Mouse (Mus musculus): ENCODE measurements around the gene Ccdc180.

Ccdc180 gene

DNA sequence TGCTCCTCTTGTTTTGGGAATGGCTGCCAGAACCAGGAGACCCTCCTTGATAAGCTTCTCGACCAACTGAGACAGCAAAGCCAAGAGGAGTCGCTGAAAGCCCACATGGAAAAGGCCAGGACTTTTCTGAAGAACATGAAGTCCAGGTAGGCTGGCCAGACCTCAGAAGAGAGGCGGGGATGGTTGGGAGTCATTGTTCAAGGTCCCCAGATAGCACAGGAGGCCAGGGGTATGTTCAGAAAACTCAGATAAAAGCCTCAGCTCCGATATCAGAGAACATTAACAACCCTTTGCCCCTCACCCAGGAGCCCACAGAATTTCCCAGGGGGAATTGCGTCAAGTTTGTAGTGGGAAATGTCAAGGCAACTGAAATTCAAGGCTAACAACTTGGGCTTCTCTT, 21.2 kb downstream of the Ccdc180 start:
- no peak for DNase-seq (ENCODE audit: low spot score in 2 of 2)

DNA sequence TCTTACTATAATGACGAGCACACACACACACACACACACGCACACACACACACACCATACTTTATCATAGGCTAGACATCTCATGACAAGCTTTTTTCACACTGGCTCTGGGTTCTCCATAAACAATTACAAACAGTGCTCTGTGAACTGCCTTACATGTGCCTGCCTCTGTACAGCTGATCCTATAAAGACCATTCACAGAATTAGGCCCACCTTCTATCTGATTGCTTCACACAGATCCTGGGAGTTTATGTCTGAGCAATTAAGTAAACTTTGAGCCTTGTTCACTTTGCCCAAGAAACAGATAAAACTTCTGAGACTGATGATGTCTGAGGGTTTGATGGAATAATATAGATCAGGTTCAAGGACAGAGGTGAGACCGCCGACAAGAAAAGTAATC, 21.8 kb downstream of the Ccdc180 start:
- no peak for DNase-seq (ENCODE audit: low spot score in 2 of 2)

DNA sequence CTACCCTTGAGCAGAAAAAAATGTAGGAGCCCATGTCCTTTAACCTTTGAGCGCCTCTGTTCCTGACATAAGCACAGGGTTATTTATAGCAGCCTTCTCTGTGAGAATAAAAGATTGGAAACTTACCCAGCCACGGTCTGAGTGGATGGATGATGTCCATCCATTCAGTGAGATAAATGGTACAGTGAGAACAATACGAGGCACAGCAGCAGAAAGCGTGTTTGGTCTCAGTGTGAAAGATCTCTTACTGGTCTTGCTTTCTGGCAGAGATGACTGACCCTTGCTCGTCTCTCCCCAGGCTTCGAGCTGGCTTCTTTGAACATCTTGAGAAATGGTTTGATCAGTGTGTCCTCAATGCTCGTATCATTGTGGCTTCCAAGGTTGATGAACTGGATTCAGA, 27.0 kb downstream of the Ccdc180 start:
- DNase-seq (ENCODE audit: low spot score in 2 of 2): no peak

DNA sequence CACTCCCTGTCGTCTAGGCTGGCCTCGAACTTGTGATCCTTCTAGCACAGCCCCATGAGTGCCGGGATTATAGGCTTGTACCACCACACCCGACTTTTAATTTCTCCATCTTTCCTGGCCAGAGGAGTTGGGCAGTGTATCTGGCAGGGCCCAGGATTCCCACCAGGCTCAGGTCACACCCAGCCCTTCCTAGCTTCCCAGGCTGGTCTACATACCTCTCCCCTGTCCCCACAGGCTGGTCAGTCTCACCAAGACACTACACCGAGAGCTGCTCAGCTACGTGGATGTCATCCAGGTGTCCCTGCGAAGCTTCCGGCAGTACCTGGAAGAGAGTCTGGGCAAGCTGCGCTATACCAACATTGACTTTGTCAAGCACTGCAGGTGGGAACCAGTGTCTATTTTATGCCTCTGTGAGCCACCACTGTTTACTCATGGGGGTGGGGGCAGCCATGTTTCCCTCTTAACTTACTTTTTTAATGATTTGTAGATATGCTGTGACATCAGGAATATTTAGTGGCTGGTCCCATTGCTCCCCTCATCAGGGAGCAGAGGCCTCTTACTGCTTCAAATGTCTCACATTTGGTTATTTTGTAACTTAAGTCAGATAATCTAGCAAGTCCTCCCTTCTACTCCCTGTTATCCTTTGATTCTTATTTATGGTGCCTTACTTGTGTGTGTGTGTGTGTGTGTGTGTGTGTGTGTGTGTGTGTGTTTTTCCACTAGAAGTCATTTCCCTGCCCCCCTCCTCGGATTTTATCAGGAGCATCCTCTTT, 31.7 kb downstream of the Ccdc180 start:
- DNase-seq (ENCODE audit: low spot score in 2 of 2): no peak

DNA sequence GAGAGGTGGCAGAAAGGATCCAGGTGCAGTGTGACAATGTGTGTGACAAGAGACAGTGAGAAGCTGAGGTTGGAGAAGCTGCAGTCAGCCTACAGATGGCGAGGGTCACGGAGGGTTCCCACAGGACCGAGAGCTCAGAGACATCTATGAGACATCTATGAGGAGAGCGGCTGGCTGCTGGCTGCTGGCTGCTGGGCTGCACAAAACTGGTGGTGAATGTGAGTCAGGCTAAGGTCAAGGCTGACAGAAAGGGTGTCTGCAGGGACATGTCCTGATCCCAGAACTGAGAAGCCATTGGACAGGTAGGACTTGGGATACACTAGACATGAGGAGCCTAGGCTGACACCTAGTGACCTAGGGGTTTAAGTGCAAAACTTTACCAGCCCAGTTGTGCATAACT, 33.9 kb downstream of the Ccdc180 start:
- DNase-seq (ENCODE audit: low spot score in 2 of 2): no peak

DNA sequence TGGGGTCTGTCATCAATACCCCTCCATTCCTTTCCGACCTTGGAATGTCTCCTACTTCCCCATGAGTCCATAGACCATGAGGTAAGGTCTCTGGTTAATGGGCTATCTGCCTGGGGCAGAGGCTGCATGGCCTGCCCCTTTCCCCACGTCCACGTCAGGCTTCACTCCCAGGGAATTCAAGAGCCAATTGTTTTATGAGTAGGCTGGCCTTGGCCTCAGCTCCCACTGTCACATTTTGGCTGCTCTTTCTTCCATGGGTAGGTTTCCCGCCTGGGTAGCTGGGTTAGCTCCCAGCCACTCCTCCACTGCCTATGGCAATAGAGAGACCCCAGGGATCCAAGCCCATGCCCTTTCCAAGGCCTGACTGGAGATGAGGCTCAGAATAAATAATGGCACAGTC, 38.5 kb downstream of the Ccdc180 start:
- no peak for DNase-seq (ENCODE audit: low spot score in 2 of 2)

DNA sequence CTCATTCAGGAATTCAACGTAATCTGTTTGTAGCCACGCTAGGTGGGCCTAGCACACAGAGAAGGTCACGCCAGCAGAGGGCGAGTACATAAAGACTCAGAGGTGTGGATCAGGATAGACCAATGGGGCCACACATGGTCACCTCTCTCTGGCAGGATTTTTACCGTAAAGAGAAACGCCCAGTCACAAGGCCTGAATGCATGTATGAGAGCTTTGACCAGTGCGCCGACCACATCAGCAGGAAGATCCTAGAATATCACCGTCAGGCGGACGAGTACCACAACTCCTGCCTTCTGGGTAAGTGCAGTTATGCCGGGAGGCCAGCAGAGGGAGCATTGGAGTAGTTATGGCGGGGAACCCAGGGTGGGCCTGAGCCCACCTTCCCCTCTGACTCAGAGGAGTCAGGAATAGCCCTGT, 51.5 kb downstream of the Ccdc180 start:
- no peak for DNase-seq (ENCODE audit: low spot score in 2 of 2)

DNA sequence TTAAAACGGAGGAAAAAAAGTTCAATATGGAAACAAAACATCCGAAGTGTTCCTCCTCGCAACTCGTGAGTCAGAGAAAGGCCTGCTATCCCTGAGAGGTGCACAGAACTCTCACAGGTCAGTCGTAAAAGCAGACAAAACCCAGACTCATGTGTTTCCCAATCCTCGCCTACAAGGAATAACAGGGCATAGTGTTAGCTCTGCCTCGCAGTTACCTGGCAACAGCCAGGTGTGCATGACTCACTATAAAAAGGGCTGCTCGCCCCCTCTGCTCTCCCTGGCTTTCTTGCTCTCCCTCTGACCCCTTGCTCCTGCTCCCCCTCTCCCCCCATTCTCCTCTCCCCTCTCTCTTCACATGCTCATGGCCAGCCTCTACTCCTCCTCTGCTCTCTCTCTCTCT, 57.6 kb downstream of the Ccdc180 start:
- DNase-seq (ENCODE audit: low spot score in 2 of 2): no peak

DNA sequence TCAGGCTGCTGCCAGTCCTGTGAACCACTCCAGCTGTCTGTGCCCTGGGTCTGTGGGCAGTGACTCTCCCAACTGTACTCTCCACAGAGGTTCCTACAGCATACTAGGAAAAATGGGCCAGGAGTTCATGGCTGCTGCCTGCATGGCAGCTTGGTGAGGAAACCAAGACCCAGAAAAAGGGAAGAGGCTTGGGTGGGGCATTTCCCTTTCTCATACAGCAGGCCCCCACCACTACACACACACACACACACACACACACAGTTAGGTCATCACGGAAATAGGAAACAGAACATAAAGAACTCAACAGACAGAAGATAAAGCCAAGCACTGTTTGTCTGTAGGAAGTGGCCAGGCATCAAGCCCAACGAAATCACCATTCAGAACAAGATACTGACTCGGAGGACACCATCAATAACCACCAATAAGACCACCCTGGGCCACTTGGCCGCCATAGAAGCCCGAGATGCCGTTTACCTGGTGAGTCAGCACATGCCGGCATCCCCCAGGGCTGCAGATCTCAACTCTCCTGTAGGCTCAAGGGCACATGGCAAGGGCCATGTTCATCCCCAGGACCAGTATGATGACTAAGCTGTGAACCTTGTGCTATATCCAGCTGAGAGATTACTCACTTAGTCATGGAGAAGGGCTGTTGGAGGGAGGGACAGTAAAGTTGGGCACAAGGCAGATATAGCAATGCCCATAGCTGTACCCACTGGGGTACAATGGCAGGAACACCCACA, 59.2 kb downstream of the Ccdc180 start:
- DNase-seq (ENCODE audit: low spot score in 2 of 2): no peak

DNA sequence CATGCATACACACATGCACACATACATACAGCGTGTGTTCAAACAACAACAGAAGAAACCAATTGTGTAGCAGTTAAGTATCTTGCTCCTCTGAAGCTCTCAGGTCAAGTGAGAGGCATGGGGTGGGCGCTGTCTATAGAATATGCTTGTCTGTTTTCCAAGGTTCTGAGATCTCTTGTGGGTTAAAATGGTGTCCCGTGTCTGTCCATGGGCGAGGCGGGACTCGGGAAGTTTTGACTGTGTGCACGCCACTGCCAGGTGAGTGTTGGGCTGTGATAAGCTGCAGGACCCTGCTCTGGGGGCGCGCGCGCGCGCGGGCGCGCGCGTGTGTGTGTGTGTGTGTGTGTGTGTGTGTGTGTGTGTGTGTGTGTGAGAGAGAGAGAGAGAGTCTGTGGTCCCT, 61.7 kb downstream of the Ccdc180 start:
- no peak for DNase-seq (ENCODE audit: low spot score in 2 of 2)

DNA sequence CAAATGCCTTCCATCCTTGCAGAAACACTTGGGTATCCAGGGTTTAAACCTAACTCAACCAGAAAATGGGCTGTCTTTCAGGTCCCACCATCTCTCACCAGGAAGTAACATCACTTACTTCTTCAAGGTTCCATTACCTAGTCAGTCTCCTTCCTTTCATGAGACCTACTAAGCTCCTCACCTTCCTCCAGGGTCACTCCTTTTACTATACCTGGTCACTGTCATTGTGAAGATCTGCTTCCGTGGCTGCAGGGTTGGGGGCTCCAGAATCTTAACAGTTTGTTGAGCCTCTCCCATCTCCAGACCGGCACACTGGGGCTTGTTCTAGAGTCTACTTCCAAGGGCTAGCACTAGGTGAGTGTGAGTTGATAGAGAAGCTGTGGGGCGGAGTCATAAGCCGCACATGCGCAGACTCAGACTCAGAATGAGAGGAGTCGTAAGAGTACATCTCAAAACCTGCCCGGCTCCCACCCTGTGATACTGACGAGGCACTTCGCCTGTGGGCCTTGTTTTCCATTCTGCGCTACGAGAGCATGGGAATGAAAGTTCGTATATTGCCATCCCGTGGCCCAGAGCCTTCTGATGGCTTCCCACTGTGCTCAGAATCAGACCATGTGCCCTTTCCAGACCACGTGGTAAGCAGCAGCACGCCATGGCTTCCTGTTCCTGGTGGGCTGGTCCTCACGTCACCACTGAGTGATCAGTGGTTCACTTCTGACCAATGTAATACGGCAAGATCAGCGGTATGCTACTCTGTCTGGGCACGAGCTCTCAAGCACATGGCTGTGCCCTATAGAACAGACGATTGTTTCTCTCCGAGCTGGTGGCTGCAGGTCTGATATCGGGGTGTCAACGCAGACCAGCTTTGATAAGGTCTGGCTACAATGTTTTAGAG, 63.2 kb downstream of the Ccdc180 start:
- no peak for DNase-seq (ENCODE audit: low spot score in 2 of 2)

DNA sequence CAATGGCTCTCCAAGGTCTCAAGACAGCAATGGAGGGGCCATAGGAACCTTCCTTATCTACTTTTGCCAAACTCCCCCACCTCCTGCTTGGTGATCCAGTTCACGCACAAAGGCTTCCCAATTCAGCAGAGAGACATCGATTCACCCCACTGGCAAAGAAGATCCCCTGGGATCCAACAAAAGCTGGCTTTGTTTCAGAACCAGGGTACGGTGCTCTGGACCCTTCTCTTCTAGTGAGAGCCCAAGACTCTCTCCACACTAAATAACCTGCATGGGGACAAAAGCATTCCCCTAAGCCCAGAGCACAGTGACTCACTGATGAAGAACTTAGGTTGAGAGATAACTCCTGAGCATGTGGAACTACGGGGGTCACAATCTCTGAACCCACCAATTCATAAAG, 65.1 kb downstream of the Ccdc180 start:
- DNase-seq (ENCODE audit: low spot score in 2 of 2): no peak

DNA sequence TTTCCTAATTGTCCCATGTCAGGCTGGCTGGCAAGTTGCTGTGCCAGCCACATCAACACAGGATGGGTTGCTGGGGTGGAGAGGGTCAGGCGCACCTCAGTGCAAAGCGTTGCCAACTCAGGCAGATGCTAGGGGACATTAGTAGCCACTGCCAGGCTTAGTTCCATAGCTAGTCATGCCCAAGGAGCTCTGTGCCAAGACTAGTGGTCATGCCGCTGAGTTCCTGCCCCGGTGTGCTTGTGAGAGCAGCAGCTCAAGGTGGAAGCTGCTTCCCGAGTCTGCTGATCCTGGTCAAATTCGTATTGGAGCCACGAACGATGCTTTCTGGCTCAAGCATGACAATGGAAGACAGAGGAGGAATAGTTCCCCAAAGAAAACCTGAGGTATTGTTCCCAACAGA, 66.0 kb downstream of the Ccdc180 start:
- no peak for DNase-seq (ENCODE audit: low spot score in 2 of 2)

DNA sequence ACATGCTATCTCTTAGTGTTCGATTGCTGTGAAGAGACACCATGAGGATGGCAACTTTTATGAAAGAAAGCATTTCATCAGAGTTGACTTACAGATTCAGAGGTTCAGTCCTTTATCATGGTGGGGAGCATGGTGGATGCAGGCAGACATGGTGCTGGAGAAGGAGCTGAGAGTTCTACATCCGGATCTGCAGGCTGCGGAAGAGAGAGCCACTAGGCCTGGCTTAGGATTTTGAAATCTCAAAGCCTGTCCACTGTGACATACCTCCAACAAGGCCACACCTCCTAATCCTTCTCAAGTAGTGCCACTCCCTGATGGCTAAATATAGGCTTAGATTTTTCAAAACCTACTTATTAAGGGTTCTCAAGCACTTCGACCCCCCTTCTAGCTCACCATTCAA, 66.6 kb downstream of the Ccdc180 start:
- DNase-seq (ENCODE audit: low spot score in 2 of 2): no peak

DNA sequence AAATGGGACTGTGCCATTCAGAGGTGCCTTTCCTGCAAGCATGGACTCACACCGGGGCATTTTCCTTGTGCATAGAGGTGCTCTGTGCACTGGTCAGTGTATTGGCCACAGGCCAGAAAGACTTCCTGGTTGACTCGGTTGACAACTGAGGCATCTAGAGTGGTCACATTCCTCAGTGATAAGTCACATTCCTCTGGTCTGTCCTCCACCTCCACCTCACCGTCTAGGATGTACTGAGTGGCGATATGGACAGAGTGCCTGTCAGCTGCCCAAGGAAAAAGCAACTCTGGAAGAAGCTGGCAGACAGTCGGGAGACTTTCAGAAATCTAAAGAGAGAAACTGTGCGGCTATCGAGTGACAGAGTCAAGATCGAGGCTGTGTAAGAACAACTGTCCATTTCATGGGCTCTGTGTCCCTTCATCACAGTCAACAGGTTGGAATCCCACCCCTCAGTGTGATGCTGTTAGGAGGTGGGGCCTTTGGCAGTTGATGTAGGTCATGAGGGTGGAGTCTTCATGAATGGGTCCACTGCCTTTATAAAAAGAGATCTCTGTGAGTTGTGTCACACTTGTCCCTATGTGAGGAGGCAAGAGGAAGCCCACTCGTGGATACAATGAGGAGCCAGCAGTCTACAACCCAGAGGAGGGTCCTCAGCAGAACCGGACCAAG, 74.8 kb downstream of the Ccdc180 start, which contains the start of gene Tdrd7:
Gene Tdrd7, plus strand, starts transcription at position 564 of the 669 bp plus-strand sequence.
- DNase-seq (ENCODE audit: low spot score in 2 of 2): no peak

DNA sequence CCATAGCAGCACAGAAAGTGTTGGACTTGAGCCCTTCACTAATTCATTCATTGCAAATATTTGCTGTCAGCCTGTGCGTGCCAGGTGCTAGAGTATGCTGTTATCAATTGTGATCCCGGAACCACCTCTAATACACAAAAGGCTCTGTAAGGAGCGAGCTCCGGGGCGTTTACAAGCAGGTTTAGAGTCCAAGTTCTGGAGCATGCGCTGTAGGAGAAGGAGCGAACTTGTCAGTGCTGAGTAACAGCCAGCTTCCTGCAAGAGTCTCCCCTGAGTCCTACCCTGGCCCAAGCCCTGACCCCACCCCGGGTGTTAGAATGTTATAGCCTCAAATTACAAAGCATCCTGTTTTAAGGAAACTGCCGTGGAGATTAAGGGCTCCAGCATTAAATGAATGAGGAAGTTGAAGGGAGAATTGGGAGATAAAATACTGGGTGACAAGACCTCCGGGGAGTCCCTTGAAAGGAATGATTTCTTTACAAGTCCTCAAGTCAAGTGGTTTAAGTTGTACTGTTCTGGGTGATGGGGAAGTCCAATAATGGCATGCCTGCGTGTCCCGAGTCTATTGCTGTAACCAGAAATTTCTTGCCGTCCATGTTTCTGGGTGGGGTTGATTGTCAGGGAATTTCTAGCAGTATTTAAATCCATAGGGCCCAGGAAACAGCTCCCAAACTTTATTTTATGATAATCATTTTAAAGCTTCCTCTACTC, 75.8 kb downstream of the Ccdc180 start:
- no peak for DNase-seq (ENCODE audit: low spot score in 2 of 2)

DNA sequence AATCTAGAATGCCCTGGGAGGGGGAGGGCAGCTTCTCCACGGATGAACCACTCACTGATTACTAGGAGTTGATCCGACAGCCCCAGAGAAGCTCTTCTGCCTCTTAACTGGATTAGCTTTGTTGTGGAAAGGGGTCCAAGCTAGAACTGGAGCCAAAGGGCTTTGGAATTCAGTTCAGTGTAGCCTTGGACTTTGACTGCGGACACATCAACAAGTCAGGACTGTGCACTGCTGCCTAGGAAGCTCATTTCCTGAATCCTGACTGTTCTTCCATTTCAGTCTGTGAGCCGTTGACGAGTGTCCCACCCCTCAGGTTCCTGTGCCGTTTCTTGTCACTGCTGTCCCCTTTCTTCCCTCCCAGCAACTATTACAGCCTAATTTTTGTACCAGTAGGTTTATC, 76.6 kb downstream of the Ccdc180 start:
- no peak for DNase-seq (ENCODE audit: low spot score in 2 of 2)

DNA sequence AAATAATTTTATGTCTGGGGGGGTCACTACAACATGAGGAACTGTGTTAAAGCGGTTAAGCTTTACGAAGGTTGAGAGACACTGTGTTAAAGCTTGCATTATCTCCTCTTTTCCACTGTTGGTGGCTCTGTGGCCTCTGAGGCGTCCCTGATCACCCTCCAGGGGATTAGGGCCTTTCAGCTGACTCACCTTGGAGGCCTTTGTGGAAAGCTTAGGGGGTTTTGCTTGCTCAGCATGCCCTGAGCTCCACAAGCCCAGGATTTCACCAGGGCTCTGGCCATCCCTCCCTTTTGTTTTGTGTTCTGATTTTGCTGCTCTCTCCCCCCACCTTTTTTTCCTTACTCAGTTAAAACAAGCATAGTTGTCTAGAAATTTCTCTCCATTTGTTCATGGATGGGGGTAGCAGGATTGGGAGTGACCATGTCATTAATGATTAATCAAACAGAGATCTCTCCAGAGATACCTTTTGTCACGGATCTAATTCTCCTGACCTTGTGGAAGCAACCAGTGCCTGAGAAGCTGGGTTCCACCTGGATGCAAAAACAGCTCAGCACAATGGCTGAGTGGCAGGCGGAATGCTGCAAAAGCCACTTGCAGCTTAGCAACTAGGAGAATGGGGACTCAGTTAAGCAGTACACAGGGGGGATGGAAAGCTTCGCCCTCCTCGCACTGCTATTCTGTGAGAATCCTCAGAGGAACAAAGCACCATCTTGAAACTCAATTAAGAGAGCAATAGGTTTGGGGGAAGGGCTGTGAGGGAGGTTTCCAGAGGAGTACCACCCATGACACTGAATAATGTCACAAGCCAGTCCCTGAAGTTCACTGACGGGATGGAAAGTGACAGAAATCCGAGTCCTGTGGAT, 77.6 kb downstream of the Ccdc180 start:
- DNase-seq (ENCODE audit: low spot score in 2 of 2): no peak

DNA sequence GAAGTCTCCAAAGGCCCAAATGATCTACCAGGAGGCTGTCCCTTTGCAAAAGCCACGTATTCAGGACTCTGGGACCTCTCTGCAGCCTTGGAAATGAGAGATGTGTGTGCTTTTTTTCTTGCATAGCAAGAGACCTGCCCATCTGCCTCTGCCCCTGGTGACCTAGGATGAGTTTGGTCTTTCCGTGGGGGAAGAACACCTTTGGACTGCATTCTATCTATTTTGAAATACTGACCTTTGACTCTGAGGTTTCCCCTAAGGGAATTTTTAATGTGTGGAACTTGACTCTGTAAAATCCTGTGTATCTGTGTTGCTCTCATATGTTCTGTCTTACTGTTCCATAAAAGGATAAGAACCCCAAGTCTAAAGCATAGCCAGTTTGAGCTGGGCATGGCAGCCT, 78.9 kb downstream of the Ccdc180 start:
- DNase-seq (ENCODE audit: low spot score in 2 of 2): no peak

DNA sequence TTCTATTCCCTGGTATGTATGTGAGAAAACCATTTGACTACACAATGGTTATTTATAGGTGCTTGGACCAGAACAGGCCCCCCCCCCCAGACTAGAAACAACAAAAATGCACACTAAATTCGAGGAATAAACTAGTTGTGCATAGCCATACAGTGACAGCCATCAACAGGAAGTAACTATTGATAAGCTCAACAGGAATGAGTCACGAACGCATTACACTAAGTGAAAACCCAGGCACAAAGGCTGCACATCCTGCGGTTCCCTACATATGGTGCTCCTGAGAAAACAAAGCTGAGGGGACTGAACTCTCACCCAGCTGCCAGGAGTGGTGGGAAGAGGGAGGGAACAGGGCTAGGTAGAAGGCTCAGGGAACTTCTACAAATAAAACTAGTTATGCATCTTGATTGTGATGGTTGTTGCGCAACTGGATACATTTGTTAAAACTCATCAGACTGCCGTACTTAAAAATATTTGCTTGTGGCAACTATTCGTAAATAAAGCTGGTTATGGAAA, 80.0 kb downstream of the Ccdc180 start:
- no peak for DNase-seq (ENCODE audit: low spot score in 2 of 2)

Data from right cerebral cortex, postnatal 36 days (tissue).